Mouse (Mus musculus): ENCODE results near the gene Ccdc194.
A peak's percentile ranks its signal among the peaks of the same experiment; 100 is the strongest.

Gene Ccdc194

DNA sequence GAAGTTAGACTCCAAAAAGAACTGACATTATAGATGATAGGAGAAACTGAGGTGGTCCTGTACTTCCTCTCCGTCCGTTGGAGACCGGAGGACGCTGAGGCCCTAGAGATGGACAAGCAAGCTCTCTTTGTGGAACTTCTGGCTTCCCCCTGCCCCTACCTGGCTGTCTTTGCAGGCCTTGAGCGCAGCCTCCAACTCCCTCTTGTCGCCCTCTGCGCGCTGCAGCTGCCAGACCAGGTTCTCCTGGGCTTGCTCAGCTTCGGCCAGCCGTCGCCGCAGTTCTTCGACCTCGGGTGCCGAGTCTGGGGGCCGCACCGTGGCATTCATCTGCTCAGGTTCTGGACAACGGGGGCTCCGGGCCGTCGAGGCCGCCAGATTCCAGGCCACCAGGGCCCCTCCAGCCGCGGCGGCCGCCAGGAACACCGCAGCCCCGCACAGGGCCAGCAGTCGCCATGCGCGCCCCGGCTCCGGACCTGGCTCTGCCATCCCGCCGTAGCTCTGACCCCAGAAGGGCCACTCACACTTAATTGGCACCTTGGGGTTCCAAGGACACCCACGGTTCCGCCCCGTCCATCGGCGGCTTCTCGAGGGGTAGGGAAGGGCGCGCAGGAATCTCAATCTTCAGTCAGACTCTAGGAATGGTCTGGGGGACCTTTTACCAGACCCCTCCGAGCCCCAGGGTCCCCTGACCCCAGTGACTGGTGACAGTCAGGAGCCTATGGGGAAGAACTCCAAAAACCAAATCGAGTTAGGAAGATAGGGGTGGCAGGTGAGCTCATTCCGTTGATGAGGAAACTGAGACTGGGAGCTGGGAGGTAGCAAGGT is at the start of gene Ccdc194:
Gene Ccdc194 (minus strand): TSS at position 486 of the 825 bp plus-strand sequence.
- no peak for DNase-seq (ENCODE audit: low read depth, low spot score)

- no peak for DNase-seq (ENCODE audit: low read depth, low spot score)
Measured at GRCm38 (mm10) chr8:71575020-71575419, 49.5 kb upstream of the Ccdc194 start.

GRCm38 (mm10) chr8:71574426-71574825 is 48.9 kb upstream of the Ccdc194 start:
- no peak for DNase-seq (ENCODE audit: low read depth, low spot score)

- DNase-seq (ENCODE audit: low read depth, low spot score) = no peak
Measured at GRCm38 (mm10) chr8:71572847-71573633, 47.5 kb upstream of the Ccdc194 start.

DNA sequence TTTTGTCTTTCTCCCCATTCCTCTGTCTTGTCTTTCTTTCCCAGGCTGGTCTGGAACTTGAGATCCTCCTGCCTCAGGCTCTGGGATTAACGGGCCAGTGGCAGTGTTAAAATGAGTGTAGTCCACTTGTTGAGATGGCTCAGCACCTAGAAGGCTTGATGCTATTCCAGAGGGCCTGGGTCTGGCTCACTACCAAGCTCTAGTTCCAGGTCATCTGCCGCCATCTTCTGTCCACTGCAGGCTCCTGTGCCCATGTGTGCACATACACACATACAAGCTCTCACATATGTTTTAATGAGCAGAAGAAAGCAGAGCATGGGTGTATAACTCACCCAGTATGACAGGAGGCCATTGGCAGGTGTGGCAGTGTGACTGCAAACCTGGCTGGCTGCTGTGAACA is 46.6 kb upstream of the Ccdc194 start:
- DNase-seq (ENCODE audit: low read depth, low spot score) = no peak

DNA sequence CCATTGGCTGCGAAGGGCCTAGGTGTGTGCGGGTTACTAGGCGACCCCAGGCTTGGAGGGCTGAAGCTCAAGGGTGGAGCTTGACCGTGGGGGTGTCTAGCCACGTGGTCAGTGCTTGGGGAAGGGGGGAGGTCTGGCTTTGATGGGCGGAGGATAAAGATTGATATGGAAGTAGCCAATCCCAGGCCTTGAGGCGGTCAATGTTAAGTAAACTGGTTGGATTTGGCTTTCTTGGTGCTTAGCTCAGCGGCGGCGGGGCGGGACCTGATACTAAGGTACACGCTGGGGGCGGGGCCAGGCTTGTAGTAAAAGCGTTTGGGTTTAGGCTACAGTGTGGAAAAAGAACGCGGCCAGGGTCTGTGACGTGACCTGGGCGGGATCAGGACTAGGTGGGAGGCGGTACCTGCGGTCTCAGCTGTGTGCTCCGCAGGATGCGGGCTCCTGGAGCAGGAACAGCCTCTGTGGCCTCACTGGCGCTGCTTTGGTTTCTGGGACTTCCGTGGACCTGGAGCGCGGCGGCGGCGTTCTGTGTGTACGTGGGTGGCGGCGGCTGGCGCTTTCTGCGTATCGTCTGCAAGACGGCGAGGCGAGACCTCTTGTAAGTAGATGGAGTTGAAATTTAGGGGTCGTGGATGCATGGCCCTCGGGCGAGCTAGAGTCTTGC is 44.9 kb upstream of the Ccdc194 start:
- DNase-seq (ENCODE audit: low read depth, low spot score) = peak; percentile 95

- peak; percentile 94 for DNase-seq (ENCODE audit: low read depth, low spot score)
Measured at GRCm38 (mm10) chr8:71569366-71570290, 44.1 kb upstream of the Ccdc194 start.

DNA sequence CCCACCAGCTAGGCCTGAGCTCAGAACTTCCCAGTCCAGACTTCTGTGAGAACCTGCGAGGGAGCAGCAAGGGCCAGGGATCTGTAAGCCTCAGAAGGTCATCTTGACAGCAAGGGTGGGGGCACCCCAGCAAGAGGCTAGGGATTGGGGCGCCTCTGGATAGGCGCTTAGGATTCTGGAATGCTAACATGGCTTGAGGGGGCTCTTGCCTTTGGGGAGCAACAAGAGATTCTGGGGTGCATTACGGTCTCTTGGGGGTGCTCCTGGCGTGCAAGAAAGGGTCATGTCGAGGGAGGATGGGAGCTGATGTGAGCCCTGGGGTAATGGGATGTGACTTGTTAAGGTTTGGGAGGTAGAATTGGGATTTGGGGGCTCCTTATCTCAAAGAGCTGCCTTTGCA is 43.4 kb upstream of the Ccdc194 start:
- DNase-seq (ENCODE audit: low read depth, low spot score) = no peak

- peak; percentile 49 for DNase-seq (ENCODE audit: low read depth, low spot score)
Measured at GRCm38 (mm10) chr8:71568387-71568937, 43.0 kb upstream of the Ccdc194 start, which contains the start of gene Slc27a1. Gene Slc27a1, plus strand, starts transcription at chr8:71568882.

GRCm38 (mm10) chr8:71567587-71567986 is 42.1 kb upstream of the Ccdc194 start:
- DNase-seq (ENCODE audit: low read depth, low spot score) = no peak

DNA sequence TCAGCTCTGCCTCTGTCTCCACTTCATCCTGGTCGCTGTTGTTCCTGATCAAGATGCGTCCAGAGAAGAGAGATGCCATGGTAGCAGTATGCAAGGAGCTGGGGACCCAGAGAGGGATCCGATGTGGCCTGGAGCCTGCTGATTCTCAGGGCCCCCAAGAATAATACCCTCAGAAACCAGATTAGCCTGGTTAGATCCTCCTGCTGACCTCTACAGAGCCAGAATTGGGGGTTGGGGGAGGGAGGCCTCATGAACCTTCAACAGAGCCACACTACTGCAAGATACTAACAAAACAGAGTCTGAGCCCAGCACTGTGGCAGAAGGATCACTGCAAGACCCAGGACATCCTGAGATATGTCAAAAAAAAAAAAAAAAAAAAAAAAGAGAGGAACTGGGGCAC is 41.0 kb upstream of the Ccdc194 start, which contains the start of gene Nxnl1:
Gene Nxnl1 (minus strand): TSS at position 101 of the 400 bp plus-strand sequence.
- DNase-seq (ENCODE audit: low read depth, low spot score) = no peak

DNA sequence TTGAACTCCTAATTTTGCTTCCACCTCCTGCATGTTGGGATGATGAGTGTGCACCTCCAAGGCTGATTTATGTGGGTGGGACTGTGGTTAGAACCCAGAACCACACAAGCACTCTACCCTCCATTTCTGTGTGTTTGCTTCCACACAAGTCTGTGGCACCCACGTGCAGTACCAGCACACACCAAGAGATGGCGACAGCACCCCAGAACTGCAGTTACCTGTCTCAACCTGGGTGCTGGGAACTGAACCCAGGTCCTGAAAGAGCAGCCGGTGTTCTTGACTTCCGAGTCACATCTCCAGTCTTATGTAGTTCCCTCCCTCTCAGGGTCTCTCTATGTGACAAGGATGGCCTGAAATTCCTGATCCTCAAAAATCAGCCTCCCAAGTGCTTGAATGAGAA is 38.5 kb upstream of the Ccdc194 start:
- no peak for DNase-seq (ENCODE audit: low read depth, low spot score)

DNA sequence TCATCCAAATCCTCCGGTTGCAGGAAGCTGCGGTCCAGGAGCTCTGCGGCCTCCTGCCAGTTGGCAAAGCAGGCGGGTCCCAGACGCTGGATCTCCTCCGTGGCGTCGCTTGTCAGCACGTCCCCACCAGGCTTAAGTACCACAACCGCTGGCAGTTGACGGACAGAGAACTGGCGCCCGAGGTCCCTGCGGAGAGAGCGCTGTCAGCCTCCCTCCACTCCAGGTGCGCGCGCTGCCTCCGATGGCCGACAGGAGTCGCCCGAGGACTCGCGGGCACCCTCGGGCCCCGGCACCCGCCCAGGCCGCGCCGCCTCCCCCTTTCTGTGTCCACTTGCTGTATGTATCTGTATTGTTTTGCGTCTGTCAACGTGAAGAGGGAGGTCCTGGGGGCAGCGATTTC is 37.2 kb upstream of the Ccdc194 start:
- no peak for DNase-seq (ENCODE audit: low read depth, low spot score)

- DNase-seq (ENCODE audit: low read depth, low spot score) = no peak
Measured at GRCm38 (mm10) chr8:71561401-71561800, 35.9 kb upstream of the Ccdc194 start.

- no peak for DNase-seq (ENCODE audit: low read depth, low spot score)
Measured at GRCm38 (mm10) chr8:71560765-71561164, 35.3 kb upstream of the Ccdc194 start.

DNA sequence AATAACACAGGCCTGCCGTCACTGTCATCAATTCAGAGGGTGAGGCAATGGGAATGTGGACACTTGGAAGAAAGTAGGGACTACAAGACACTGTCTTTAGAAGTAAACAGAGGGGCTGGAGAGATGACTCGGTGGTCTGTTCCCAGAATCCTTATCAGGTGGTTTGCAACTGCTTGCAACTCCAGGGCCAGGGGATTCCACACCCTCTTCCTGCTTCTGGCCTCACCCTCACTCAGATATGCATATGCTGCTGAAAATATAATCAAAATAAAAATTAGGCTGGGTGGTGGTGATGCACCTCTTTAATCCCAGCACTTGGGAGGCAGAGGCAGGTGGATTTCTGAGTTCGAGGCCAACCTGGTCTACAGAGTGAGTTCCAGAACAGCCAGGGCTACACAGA is 34.6 kb upstream of the Ccdc194 start:
- DNase-seq (ENCODE audit: low read depth, low spot score) = no peak

DNA sequence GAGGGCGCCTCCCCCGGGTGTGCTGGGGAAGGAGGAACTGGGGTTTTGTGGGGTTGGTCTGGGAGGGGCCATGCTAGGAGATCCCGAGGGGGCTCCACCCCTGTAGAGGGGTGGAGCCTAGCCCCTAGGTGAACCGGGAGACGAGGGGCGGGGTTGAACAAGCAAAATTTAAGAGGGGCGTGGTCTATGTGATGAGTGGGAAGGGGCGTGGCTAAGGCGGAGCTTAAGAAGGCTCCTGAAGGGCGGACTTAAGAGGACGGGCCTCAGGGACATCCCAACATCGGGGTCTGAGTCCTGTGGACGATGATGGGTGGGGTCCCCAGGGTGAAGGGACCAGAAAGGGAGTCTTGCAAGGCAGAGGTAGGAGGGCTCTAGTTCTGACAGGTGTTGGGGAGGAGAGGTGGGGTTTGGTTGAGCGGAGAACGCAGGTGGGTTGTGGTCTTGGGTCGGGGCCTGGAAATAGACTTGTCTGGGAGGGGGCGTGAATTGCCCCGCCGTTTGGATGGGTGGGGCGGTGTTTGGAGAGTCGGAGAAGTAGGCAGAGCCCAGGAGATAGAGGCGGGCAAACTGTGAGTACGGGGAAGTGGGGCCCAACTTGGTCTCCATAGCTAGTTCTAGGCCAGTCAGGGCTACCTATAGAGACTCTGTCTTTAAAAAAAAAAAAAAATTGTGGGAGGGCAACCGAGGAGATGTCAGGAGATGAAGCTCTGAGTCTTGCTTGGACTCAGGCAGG is 33.6 kb upstream of the Ccdc194 start:
- no peak for DNase-seq (ENCODE audit: low read depth, low spot score)

DNA sequence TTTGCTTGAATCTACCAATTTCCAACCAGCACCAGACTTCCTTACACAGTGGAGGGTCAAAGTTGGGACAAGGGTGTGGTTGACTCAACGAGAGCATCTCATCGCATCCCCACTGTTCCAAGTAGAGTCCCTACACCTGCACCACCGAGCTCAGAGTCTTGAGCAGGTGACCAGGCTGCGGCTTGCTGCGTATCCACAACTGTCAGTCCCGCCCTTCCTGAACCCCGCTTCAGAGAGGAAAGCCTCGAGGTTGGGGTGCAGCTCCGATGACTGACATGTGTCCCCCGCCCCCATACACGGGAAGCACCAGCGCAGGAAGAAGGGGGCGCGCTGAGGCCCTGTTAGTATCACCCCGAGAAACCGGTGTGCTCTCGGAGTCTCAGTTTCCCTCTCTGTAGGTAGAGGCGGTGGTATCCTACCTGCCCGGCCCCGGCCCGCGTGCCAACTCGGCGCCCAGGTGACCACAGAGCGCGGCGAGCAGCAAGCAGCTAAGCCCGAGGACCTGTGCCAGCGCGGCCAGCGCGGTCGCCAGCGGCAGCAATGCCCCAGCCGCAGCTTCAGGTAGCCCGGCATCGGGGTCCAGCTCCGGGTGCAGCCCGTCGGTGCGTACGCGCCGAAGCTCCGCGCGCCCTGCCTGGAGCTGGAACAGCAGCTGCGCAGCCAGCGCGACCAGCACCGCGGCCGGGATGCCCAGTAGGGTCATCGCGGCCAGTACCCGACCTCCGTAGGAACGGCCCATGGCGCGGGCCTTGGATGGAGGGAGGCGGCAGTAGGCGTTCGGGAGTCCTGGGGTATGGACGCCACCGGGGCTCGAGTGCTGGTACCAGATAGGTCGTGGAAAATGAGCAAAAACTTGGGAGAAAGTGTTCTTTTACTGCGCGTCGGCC is 32.8 kb upstream of the Ccdc194 start, which contains the start of gene Tmem221:
Gene Tmem221 (minus strand): TSS at position 801 of the 887 bp plus-strand sequence.
- no peak for DNase-seq (ENCODE audit: low read depth, low spot score)

- no peak for DNase-seq (ENCODE audit: low read depth, low spot score)
Measured at GRCm38 (mm10) chr8:71554644-71555043, 29.1 kb upstream of the Ccdc194 start.
